Mouse (Mus musculus) stomach, postnatal 0 days (tissue): Measurements from ENCODE around the gene Thsd4. TPM values are rescaled to one million over a fixed set of nuclear protein-coding genes. Genes with fewer than 3 reads are reported as not detected.

Experiments used
- ATAC-seq: fragments of 200-750 bp; cut with Nextera tagmentation; 2 replicates; pipeline ENCODE4 v1.8.0; 2017; ENCODE audit not compliant: low FRiP score, low TSS enrichment
- DNase-seq: peaks from one replicate; pipeline ENCODE4 v3.0.0-alpha.2; 2016; ENCODE audit warnings: low spot score
- H3K27ac ChIP-seq: fragments of 300-500 bp; sonication (generic); replicated peaks from 2 replicates; pipeline ENCODE4 v1.5.1; 2014; ENCODE audit warnings: mild to moderate bottlenecking, control low read depth
- H3K27me3 ChIP-seq: fragments of 300-500 bp; sonication (generic); 2 replicates; pipeline ENCODE4 v1.6.1; 2014; ENCODE audit warnings: low read length; ENCODE audit not compliant: control insufficient read depth, insufficient read depth
- H3K36me3 ChIP-seq: fragments of 300-500 bp; sonication (generic); 2 replicates; pipeline ENCODE4 v1.6.1; 2014; ENCODE audit warnings: low read length, mixed read lengths; ENCODE audit not compliant: control insufficient read depth, insufficient read depth
- H3K4me1 ChIP-seq: fragments of 300-500 bp; sonication (generic); replicated peaks from 2 replicates; pipeline ENCODE4 v1.6.1; 2014; ENCODE audit warnings: antibody characterized with exemption; ENCODE audit not compliant: control insufficient read depth, insufficient read depth
- H3K4me2 ChIP-seq: fragments of 300-500 bp; sonication (generic); replicated peaks from 2 replicates; pipeline ENCODE4 v1.6.1; 2014; ENCODE audit warnings: low read depth, mild to moderate bottlenecking, control low read depth, moderate library complexity
- H3K4me3 ChIP-seq: fragments of 300-500 bp; sonication (generic); 2 replicates; pipeline ENCODE4 v1.5.1; 2014; ENCODE audit warnings: low read depth, low read length, control low read depth
- H3K9ac ChIP-seq: fragments of 300-500 bp; sonication (generic); 2 replicates; pipeline ENCODE4 v1.6.1; 2014; ENCODE audit warnings: mild to moderate bottlenecking, low read length, control low read depth, mixed read lengths
- H3K9me3 ChIP-seq: fragments of 300-500 bp; sonication (generic); 2 replicates; pipeline ENCODE4 v1.6.1; 2016; ENCODE audit warnings: low read length; ENCODE audit not compliant: control insufficient read depth
- CTCF ChIP-seq: IDR thresholded peaks from 2 replicates; pipeline ENCODE4 v1.5.1; 2016; ENCODE audit warnings: antibody characterized with exemption, low read depth, mild to moderate bottlenecking, moderate library complexity
- EP300 ChIP-seq: optimal IDR thresholded peaks from 2 replicates; pipeline ENCODE3; 2016; ENCODE audit warnings: antibody characterized with exemption
- WGBS: fragments of 180-500 bp; shearing (Covaris S2); extraction: QIAGEN DNeasy Blood & Tissue Kit; methylation state at CpG from one replicate; pipeline ENCODE4 v1.1.7; 2014; 5-methylcytosine and 5-hydroxymethylcytosine counted together
- polyA plus RNA-seq: library from polyadenylated mRNA; unstranded; fragments of >200 nt; fragmentation: Nextera tagmentation; extraction: Ambion mirVana; gene quantifications from 2 replicates; pipeline ENCODE4 v1.2.1, GENCODE M21; 2015

The Thsd4 gene
- polyA plus RNA-seq, 1 experiment from 2014 or later = 10.7 TPM

DNA sequence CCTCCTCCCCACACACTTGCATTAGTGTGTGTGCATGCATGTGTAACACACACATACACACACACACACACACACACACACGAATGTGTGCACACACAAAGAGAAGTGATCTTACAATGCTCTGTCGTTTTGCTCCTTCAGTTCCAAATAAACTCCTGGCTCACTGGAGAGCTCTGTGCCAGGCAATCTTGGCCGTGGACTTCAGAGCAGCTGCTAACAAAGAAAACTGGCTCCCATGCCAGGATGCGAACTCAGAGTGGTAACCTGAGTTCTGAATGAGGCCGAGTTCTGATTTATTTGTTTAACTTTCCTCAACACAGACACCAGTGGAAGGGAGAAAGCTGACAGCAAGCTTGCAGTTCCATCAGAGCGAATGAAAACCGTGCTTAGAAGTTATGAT is 294.1 kb downstream of the Thsd4 start:
- ATAC-seq (no peak), DNase-seq (no peak)
- Histone ChIP-seq H3K27me3 (no peaks in the 10 kb centered on the region), H3K9me3 (no peaks in the 10 kb centered on the region), H3K4me1 (no peaks in the 10 kb centered on the region), H3K27ac (no peak overlapping the region), H3K36me3 (no peaks in the 10 kb centered on the region), H3K4me3 (no peak overlapping the region), H3K9ac (no peak overlapping the region), H3K4me2 (no peak overlapping the region)
- 56% methylated on average over 7 of the region's 7 CpGs for WGBS
- no peak for TF ChIP-seq EP300
- no peak for TF ChIP-seq CTCF

DNA sequence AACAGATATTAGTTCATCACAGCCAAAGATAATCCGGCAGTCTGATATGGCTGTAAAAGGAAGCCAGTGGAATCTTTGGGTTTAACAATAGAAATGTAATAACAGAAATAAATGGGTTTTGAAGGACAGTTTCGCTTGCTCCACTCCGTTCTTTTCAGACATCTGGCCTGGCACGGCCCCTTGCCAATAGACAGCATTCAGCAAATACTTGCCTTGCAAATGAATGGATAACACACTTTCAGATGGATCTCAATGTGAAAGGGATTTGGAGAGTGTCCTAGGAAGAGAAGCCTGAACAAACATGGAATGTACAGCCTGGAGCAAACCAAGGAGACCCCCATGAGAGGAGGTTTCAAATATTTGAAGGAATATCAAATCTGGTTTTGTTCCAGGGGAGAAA is 295.2 kb downstream of the Thsd4 start:
- Histone ChIP-seq H3K9ac (no peak overlapping the region), H3K9me3 (no peaks in the 10 kb centered on the region), H3K4me1 (no peaks in the 10 kb centered on the region), H3K36me3 (no peaks in the 10 kb centered on the region), H3K27ac (no peak overlapping the region), H3K27me3 (no peaks in the 10 kb centered on the region), H3K4me2 (no peak overlapping the region), H3K4me3 (no peak overlapping the region)
- ATAC-seq = no peak
- TF ChIP-seq CTCF = no peak
- no peak for TF ChIP-seq EP300
- no peak for DNase-seq
- WGBS = 63% methylated on average over 4 of the region's 4 CpGs

DNA sequence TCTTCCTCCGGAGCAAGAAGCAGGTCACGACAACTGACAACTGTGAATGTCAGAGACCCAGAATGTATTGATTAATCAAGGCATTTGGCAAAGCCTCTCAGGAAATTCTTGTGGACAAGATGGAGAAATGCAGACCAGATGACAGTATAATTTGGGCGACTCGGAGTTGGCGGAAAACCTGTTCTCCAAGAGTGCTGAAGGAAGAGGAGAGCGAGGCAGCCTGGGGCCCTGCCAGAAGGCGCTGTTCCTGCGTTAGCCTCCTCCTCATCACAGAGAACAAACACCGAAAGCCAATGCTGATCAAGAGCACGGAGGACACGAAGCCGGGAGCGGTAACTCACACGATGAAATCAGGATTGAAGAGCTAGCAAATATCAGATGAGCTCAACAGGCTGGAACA is 295.7 kb downstream of the Thsd4 start:
- H3K36me3 ChIP-seq = no peaks in the 10 kb centered on the region
- H3K4me3 ChIP-seq = no peak overlapping the region
- H3K4me2 ChIP-seq = no peak overlapping the region
- ATAC-seq = no peak
- no peak overlapping the region for H3K27ac ChIP-seq
- H3K9ac ChIP-seq = no peak overlapping the region
- H3K4me1 ChIP-seq = no peaks in the 10 kb centered on the region
- 62% methylated on average over 14 of the region's 14 CpGs for WGBS
- no peak for TF ChIP-seq CTCF
- no peak for TF ChIP-seq EP300
- no peaks in the 10 kb centered on the region for H3K9me3 ChIP-seq
- DNase-seq = no peak
- no peaks in the 10 kb centered on the region for H3K27me3 ChIP-seq

DNA sequence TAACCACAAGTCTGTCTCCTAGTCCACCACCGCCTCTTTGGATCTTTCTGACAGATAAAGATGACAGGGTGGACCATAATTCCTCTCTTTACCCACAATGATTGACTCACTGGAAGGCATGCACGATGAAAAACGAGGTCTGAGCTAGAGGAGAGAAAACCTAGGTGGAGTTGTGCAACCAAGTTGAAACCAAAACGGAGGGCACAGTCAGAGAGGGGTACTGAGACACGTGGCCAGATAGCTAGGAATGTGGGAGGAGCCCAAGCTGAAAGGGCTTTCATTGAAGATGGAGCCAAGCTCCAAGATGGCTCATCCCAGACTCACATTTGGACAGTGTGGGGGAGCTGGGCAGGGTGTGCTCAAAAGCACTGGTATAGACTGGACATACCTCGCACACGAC is 296.4 kb downstream of the Thsd4 start:
- Histone ChIP-seq H3K4me3 (no peak overlapping the region), H3K36me3 (no peaks in the 10 kb centered on the region), H3K9me3 (no peaks in the 10 kb centered on the region), H3K27me3 (no peaks in the 10 kb centered on the region), H3K4me2 (no peak overlapping the region), H3K27ac (no peak overlapping the region), H3K9ac (no peak overlapping the region), H3K4me1 (no peaks in the 10 kb centered on the region)
- 69% methylated on average over 7 of the region's 7 CpGs for WGBS
- ATAC-seq = peak; percentile 26; the same call in 1 of the 2 replicates
- no peak for DNase-seq
- no peak for TF ChIP-seq CTCF
- no peak for TF ChIP-seq EP300

DNA sequence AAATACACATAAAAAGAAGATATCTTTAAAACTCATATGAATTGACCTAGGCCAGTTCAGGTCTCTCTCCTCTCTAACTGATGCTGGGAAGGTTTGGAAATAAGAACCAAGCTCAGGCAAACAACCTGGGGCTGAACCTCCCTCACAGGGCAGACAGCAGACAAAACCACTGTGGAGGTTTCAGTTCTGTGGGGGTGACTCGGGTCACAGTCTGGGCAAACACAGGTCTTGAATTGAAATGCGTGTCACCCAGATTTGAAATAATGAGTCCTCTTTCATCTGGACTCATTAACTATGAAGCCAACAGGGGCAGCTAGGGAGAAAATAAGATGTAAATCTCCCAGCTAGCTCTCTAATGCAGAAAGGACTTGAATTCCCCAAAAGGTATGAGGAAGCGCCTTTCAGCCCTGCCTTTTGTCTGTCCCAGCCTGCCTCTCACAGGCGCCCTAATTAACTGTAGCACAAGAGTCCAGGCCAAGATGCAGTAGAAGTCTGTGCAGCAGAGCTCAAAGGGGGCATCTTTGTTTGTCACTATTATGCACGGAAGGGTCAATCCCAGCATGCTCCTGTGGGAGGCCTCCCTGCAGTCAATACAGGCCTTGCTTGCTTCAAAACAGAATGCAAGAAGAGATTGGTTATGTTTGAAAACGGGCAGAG is 297.7 kb downstream of the Thsd4 start:
- Histone ChIP-seq H3K9me3 (no peaks in the 10 kb centered on the region), H3K4me3 (no peak overlapping the region), H3K4me1 (no peaks in the 10 kb centered on the region), H3K4me2 (no peak overlapping the region), H3K27ac (no peak overlapping the region), H3K9ac (no peak overlapping the region), H3K27me3 (no peaks in the 10 kb centered on the region), H3K36me3 (no peaks in the 10 kb centered on the region)
- 56% methylated on average over 6 of the region's 6 CpGs for WGBS
- no peak for ATAC-seq
- no peak for DNase-seq
- no peak for TF ChIP-seq EP300
- TF ChIP-seq CTCF = peak; percentile 10; the same call in 1 of the 2 replicates

DNA sequence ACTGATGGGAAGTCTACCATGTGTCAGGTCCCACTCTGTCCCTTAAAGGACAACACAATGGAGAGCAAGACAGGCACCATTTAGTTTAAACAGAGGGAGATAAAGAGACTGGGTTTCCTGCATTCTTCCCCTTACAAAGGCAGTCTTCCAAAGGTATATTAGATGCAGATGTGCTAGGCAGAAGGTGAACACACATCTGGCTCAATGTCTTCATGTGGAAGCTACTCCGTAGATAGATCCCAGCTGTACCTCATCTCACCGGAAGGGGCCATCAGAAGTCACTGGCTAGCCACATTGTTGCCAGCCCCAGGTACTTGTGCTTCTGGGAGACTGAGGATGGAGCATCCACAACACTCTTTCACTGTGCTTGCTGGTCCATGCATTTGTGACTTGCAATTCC is 301.4 kb downstream of the Thsd4 start:
- Histone ChIP-seq H3K9me3 (no peaks in the 10 kb centered on the region), H3K4me1 (no peaks in the 10 kb centered on the region), H3K27ac (no peak overlapping the region), H3K4me2 (no peak overlapping the region), H3K9ac (no peak overlapping the region), H3K27me3 (no peaks in the 10 kb centered on the region), H3K36me3 (no peaks in the 10 kb centered on the region), H3K4me3 (no peak overlapping the region)
- 85% methylated on average over 2 of the region's 2 CpGs for WGBS
- DNase-seq (no peak), ATAC-seq (no peak)
- no peak for TF ChIP-seq EP300
- no peak for TF ChIP-seq CTCF
